Mouse (Mus musculus) lung, postnatal 0 days (tissue): ENCODE data around the gene March1.

Experiments used
- CTCF ChIP-seq: IDR thresholded peaks from 2 replicates; pipeline ENCODE4 v1.5.1; 2016; ENCODE audit warnings: antibody characterized with exemption, mild to moderate bottlenecking
- EP300 ChIP-seq: IDR thresholded peaks from 2 replicates; pipeline ENCODE4 v1.6.1; 2016; ENCODE audit warnings: antibody characterized with exemption, mild to moderate bottlenecking, control low read depth

- no peak for TF ChIP-seq CTCF
- no peak for TF ChIP-seq EP300
Observed at GRCm38 (mm10) chr8:66210294-66210693, 592.6 kb downstream of the March1 start.
